Mouse (Mus musculus) CD4-positive naive resting alpha-beta T cell, adult 57 days (primary cell): ENCODE results near the gene Mrps35. TPM values are rescaled to one million over a fixed set of nuclear protein-coding genes. Genes with fewer than 3 reads are reported as not detected.

ENCODE experiments used
- total RNA-seq: library from RNA; stranded (reverse); gene quantifications from one replicate; pipeline ENCODE4 v1.2.4, GENCODE M21; 2023

Mrps35 gene
- 48.6 TPM for total RNA-seq

GRCm38 (mm10) chr6:147042291-147043290 lies at the start of gene Mrps35:
Mrps35 (plus strand) TSS chr6:147042764.

GRCm38 (mm10) chr6:147032303-147032925 lies 10.2 kb upstream of the Mrps35 start, which contains the start of gene Rep15:
Rep15 (plus strand) TSS chr6:147032584.

GRCm38 (mm10) chr6:147086594-147087225 lies 44.1 kb downstream of the Mrps35 start, which contains the start of gene Mansc4:
Mansc4 (minus strand) TSS chr6:147087032.

GRCm38 (mm10) chr6:147091136-147092120 lies 48.9 kb downstream of the Mrps35 start, which contains the start of gene Klhl42:
Klhl42 (plus strand) TSS chr6:147091379.

Other genes with a start within 250 kb of the Mrps35 start
- gene Arntl2, start 246.7 kb upstream of the Mrps35 start, total RNA-seq, result 1.2 TPM
- not detected for gene Smco2, start 192.7 kb upstream of the Mrps35 start, total RNA-seq
- 12.6 TPM for gene Ppfibp1, start 154.3 kb upstream of the Mrps35 start, total RNA-seq
- gene 1700034J05Rik, start 88.3 kb upstream of the Mrps35 start, total RNA-seq, result not detected
- gene Rep15, start 10.2 kb upstream of the Mrps35 start, total RNA-seq, result 0.47 TPM
- not detected for gene Mansc4, start 44.3 kb downstream of the Mrps35 start, total RNA-seq
- 9.9 TPM for gene Klhl42, start 48.6 kb downstream of the Mrps35 start, total RNA-seq
- not detected for gene Pthlh, start 221.4 kb downstream of the Mrps35 start, total RNA-seq